Mouse (Mus musculus): ENCODE data around the gene Atp11a. TPM values are rescaled to one million over a fixed set of nuclear protein-coding genes. Genes with fewer than 3 reads are reported as not detected.

The Atp11a gene
- polyA plus RNA-seq, 1 experiment from 2014 or later = 7.5 TPM

- DNase-seq (ENCODE audit: low spot score) = no peak
These were observed 12.5 kb downstream of the Atp11a start for GRCm38 (mm10) chr8:12769296-12769695.

- no peak for DNase-seq (ENCODE audit: low spot score)
These were observed 15.5 kb downstream of the Atp11a start for GRCm38 (mm10) chr8:12772319-12772718.

DNA sequence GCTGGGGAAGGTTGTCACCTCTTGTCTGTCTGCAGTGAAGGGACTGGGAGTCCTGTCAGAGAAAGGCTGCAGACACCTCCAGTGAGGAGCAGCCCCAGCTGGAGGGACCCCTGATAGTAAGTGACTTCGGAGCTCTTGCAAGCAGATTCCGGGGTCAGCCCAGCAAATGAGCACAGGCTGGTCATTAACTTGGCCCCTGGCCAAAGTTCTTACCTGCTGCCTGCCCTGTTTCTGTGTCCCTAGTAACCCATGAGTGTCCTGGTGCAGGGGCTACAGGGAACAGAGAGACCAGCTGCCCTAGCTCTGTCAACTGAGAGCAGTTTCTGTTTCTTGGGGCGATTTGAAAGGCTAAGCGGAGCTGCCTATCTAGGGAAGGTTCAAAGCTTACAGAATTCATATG is 17.1 kb downstream of the Atp11a start:
- no peak for DNase-seq (ENCODE audit: low spot score)

- no peak for DNase-seq (ENCODE audit: low spot score)
These were observed 18.1 kb downstream of the Atp11a start for GRCm38 (mm10) chr8:12774872-12775298.

GRCm38 (mm10) chr8:12775302-12775975 is 18.6 kb downstream of the Atp11a start:
- no peak for DNase-seq (ENCODE audit: low spot score)

- DNase-seq (ENCODE audit: low spot score) = no peak
These were observed 19.4 kb downstream of the Atp11a start for GRCm38 (mm10) chr8:12776166-12776565.

DNA sequence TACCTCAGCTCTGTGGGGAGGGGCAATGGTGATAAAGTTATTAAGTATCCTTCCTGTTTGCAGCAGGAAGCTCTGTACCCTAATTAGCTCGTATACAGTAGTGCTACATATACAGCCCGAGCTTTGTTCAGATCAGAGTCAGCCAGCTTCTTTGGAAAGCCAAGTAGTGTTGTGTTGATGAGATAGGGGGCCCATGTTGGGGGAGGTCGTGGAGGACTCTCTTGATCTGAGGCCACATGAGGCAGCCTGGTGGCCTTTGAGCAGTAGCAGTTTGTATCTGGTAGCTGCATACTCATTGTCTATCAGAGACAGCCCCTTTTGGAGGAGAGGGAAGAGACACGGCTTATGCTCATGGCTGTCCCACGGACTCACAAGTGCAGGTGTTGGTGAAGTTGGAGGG is 20.4 kb downstream of the Atp11a start:
- DNase-seq (ENCODE audit: low spot score) = no peak

DNA sequence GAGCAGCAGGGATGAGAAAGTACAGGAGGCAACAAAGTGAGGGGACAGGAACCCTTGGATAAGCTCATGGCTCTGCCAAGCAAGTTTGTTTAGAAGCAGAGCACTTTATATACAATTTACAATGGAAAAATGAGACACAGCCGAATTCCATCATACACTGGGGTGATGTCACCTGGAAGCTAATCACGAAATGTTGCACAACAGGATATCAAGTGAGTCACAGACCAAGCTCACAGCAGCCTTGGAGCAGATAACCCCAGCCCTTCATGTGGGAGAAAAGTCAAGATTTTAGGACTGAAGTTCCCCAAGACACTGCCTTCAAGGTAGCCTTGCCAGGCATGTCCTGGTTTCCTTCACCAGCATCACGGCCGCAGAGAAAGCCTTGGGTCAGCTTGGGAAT is 22.7 kb downstream of the Atp11a start:
- no peak for DNase-seq (ENCODE audit: low spot score)

DNA sequence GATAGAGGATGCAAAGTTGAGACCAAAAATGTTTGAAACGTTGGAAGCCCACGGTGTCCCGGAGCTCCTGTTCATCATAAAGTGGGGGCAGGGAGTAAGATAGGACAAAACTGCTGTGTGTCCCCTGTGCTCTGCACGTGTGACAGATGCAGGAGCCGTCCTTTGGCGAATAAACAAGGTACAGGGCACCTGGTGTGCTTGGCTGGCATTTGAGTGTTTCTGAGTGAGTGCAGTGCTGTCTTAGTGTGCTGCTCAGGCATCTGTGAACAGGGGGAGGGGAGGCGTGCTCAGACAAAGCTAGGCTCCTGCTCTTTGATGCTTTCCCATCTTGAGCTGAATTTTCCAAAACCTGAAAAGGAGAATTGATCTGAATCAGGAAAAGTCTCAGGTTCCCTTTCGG is 28.7 kb downstream of the Atp11a start:
- DNase-seq (ENCODE audit: low spot score) = no peak

DNA sequence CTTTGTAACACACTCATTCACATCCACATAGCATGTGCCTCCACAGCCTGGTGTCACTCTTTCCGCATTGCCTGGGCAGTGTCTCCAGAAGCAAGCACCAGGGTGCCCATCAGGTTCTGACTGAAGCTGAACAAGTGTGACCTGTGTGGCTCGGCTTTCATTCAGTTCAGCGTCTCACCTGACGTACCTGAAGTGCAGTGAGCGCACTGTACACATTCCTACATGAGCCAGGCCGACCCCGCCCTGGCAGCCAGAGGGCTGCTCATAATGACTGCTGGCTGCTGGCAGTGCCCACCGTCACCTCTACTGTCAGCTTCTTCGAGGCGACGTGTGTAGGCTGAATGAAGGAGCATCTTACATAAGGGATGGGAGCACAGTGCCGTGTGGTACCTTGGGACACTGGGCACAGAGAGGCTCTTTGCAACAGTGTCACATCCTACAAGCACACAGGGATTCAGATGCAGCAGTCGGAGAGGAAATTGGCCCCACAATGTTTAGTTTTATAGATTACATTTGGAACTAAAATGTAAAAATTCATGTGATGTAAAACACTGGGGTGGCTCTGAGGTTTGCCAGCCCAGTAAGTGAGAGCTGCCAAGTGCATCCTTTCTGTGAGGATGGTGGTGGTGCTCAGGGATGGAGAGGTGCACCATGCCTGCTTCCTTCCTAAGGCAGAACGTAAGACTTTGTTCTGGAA is 29.6 kb downstream of the Atp11a start:
- DNase-seq (ENCODE audit: low spot score) = no peak

- DNase-seq (ENCODE audit: low spot score) = no peak
These were observed 30.1 kb downstream of the Atp11a start for GRCm38 (mm10) chr8:12786958-12787301.

DNA sequence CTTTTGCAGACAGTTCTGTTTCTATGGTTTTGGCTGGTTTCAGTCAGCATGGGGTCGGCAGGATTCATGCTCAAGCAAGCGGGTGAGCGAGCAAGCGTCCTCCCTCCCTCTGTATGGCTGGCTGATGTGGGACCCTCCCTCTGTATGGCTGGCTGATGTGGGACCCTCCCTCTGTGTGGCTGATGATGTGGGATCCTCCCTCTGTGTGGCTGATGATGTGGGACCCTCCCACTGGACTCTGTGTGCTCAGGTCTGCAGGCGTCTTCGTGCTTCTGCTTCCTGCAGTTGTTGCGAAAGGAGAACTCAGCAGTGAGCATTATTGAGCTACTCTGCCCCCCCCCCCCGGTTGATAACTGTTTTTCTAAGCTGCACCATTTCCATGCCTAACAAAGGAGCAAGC is 30.6 kb downstream of the Atp11a start:
- DNase-seq (ENCODE audit: low spot score) = no peak

DNA sequence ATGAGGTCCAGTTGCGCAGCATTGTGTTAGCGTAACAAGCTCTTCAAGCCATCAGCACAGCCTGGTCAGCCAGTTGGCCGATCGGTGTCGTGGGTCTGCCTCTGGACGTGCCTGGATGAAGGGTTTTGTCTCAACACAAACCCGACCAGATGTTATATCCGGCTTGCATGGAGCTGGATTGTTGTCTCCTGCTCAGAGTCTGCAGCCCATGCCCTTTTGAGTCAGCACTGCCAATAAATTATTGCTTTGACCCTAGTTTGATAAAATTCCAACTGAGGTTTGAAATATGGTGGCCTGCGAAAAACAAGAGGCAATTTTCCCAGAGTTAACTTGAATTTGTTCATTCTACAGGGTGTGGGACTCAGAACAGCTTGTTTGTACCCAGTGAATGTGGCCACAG is 31.9 kb downstream of the Atp11a start:
- no peak for DNase-seq (ENCODE audit: low spot score)

DNA sequence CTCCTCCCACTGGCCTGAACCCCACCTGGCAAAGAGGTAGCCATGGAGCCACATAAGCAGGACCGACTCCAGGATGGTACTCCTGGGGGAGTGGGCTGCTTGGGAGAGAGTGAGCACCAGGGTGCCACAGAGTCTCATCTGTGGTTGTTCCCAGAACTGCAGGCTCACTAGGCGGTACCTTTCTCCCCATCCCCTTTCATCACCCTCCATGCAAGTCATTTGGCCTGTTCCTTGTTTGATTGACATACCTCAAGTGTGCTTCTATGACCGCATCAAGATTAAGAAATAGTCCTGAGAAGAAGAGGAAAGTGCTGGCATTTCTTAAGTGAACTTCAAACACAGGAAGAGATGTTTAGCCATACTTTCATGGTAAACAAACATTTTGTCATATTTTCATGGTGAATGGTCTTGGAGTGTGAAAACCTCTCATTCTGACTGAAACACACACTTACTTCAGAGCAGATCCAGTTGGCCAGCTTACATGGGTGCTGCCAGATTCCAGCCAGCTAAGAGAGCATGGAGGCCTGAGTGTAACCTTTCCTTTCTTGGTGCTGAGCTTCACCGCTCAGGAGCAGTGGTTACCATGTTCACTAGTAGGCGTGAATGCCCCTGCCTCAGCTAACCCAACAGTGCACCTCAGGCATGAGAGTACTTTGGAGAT is 38.3 kb downstream of the Atp11a start:
- no peak for DNase-seq (ENCODE audit: low spot score)

- no peak for DNase-seq (ENCODE audit: low spot score)
These were observed 42.3 kb downstream of the Atp11a start for GRCm38 (mm10) chr8:12799099-12799498.

GRCm38 (mm10) chr8:12799832-12800231 is 43.0 kb downstream of the Atp11a start:
- no peak for DNase-seq (ENCODE audit: low spot score)

- DNase-seq (ENCODE audit: low spot score) = no peak
These were observed 43.4 kb downstream of the Atp11a start for GRCm38 (mm10) chr8:12800246-12800645.

GRCm38 (mm10) chr8:12801586-12801985 is 44.8 kb downstream of the Atp11a start:
- no peak for DNase-seq (ENCODE audit: low spot score)

GRCm38 (mm10) chr8:12803121-12803520 is 46.3 kb downstream of the Atp11a start:
- DNase-seq (ENCODE audit: low spot score) = no peak

GRCm38 (mm10) chr8:12804909-12805308 is 48.1 kb downstream of the Atp11a start:
- DNase-seq (ENCODE audit: low spot score) = no peak

GRCm38 (mm10) chr8:12805569-12805968 is 48.8 kb downstream of the Atp11a start:
- no peak for DNase-seq (ENCODE audit: low spot score)

GRCm38 (mm10) chr8:12808018-12808417 is 51.2 kb downstream of the Atp11a start:
- DNase-seq (ENCODE audit: low spot score) = no peak

GRCm38 (mm10) chr8:12809516-12809915 is 52.7 kb downstream of the Atp11a start:
- DNase-seq (ENCODE audit: low spot score) = no peak
